Mouse (Mus musculus): Measurements from ENCODE around the gene Copz1. TPM values are rescaled to one million over a fixed set of nuclear protein-coding genes. Genes with fewer than 3 reads are reported as not detected.

Gene Copz1
- polyA plus RNA-seq, 1 experiment from 2014 or later: 155 TPM

- no peaks in the 10 kb centered on the region for H3K36me3 ChIP-seq (ENCODE audit: control insufficient read depth, insufficient read depth)
- H3K9me3 ChIP-seq (replicated peaks; ENCODE audit: control insufficient read depth, low read length): no peaks in the 10 kb centered on the region
- 0 out of 2 replicates have a peak overlapping the region, but pooled peaks have one; percentile 0 for H3K4me3 ChIP-seq (ENCODE audit: low read length)
- no peak overlapping the region for H3K27ac ChIP-seq (ENCODE audit: low read length)
- WGBS: 37% methylated on average over 28 of the region's 28 CpGs
- H3K4me2 ChIP-seq (ENCODE audit: low read depth, low read length): peak overlapping the region; percentile 41; the same call in 1 of the 2 replicates
- no peak for ATAC-seq (replicated peaks; ENCODE audit: extremely low read depth, insufficient read depth, low FRiP score)
- peaks cover 19% of the 10 kb centered on the region for H3K4me1 ChIP-seq (ENCODE audit: control insufficient read depth, insufficient read depth, low read length)
- H3K27me3 ChIP-seq (ENCODE audit: control insufficient read depth, insufficient read depth, low read length): no peaks in the 10 kb centered on the region
- H3K9ac ChIP-seq (ENCODE audit: low read length): peak overlapping the region; percentile 3; the same call in 1 of the 2 replicates
Observed at GRCm38 (mm10) chr15:103308056-103308875, 35.8 kb downstream of the Copz1 start.

GRCm38 (mm10) chr15:103308876-103309580 is 36.5 kb downstream of the Copz1 start:
- H3K9ac ChIP-seq (ENCODE audit: low read length): peak overlapping the region; percentile 3; the same call in 1 of the 2 replicates
- H3K27ac ChIP-seq (ENCODE audit: low read length): no peak overlapping the region
- 0 out of 2 replicates have a peak overlapping the region, but pooled peaks have one; percentile 0 for H3K4me3 ChIP-seq (ENCODE audit: low read length)
- peak overlapping the region; percentile 41; the same call in 1 of the 2 replicates for H3K4me2 ChIP-seq (ENCODE audit: low read depth, low read length)
- H3K36me3 ChIP-seq (ENCODE audit: control insufficient read depth, insufficient read depth): no peaks in the 10 kb centered on the region
- no peaks in the 10 kb centered on the region for H3K9me3 ChIP-seq (replicated peaks; ENCODE audit: control insufficient read depth, low read length)
- H3K4me1 ChIP-seq (ENCODE audit: control insufficient read depth, insufficient read depth, low read length): peaks cover 19% of the 10 kb centered on the region
- 56% methylated on average over 26 of the region's 26 CpGs for WGBS
- no peaks in the 10 kb centered on the region for H3K27me3 ChIP-seq (ENCODE audit: control insufficient read depth, insufficient read depth, low read length)
- ATAC-seq (replicated peaks; ENCODE audit: extremely low read depth, insufficient read depth, low FRiP score): no peak

GRCm38 (mm10) chr15:103310365-103310910 is 37.9 kb downstream of the Copz1 start, which contains the start of gene Gpr84:
Gene Gpr84 (minus strand): TSS chr15:103310612.
- Histone ChIP-seq H3K36me3 (ENCODE audit: control insufficient read depth, insufficient read depth) (no peaks in the 10 kb centered on the region), H3K9ac (ENCODE audit: low read length) (no peak within 1 kb of the TSS), H3K4me3 (ENCODE audit: low read length) (no peak within 1 kb of the TSS), H3K27me3 (ENCODE audit: control insufficient read depth, insufficient read depth, low read length) (no peaks in the 10 kb centered on the region), H3K4me1 (ENCODE audit: control insufficient read depth, insufficient read depth, low read length) (peaks cover 18% of the 10 kb centered on the region), H3K4me2 (ENCODE audit: low read depth, low read length) (no peak within 1 kb of the TSS), H3K9me3 (replicated peaks; ENCODE audit: control insufficient read depth, low read length) (no peaks in the 10 kb centered on the region), H3K27ac (ENCODE audit: low read length) (no peak within 1 kb of the TSS)
- 38% methylated on average over 6 of the region's 6 CpGs for WGBS
- no peak for ATAC-seq (replicated peaks; ENCODE audit: extremely low read depth, insufficient read depth, low FRiP score)

- no peaks in the 10 kb centered on the region for H3K9me3 ChIP-seq (replicated peaks; ENCODE audit: control insufficient read depth, low read length)
- peak overlapping the region; percentile 45; the same call in 1 of the 2 replicates for H3K4me3 ChIP-seq (ENCODE audit: low read length)
- H3K4me2 ChIP-seq (ENCODE audit: low read depth, low read length): peak overlapping the region; percentile 80
- H3K4me1 ChIP-seq (ENCODE audit: control insufficient read depth, insufficient read depth, low read length): peaks cover 19% of the 10 kb centered on the region
- no peaks in the 10 kb centered on the region for H3K36me3 ChIP-seq (ENCODE audit: control insufficient read depth, insufficient read depth)
- H3K9ac ChIP-seq (ENCODE audit: low read length): peak overlapping the region; percentile 53; the same call in 1 of the 2 replicates
- H3K27ac ChIP-seq (ENCODE audit: low read length): no peak overlapping the region
- 18% methylated on average over 18 of the region's 18 CpGs for WGBS
- H3K27me3 ChIP-seq (ENCODE audit: control insufficient read depth, insufficient read depth, low read length): no peaks in the 10 kb centered on the region
- no peak for ATAC-seq (replicated peaks; ENCODE audit: extremely low read depth, insufficient read depth, low FRiP score)
Observed at GRCm38 (mm10) chr15:103313495-103314095, 41.1 kb downstream of the Copz1 start.

- Histone ChIP-seq H3K36me3 (ENCODE audit: control insufficient read depth, insufficient read depth) (no peaks in the 10 kb centered on the region), H3K4me3 (ENCODE audit: low read length) (peak overlapping the region; percentile 45), H3K9ac (ENCODE audit: low read length) (peak overlapping the region; percentile 53), H3K27me3 (ENCODE audit: control insufficient read depth, insufficient read depth, low read length) (no peaks in the 10 kb centered on the region), H3K4me1 (ENCODE audit: control insufficient read depth, insufficient read depth, low read length) (peaks cover 21% of the 10 kb centered on the region), H3K9me3 (replicated peaks; ENCODE audit: control insufficient read depth, low read length) (no peaks in the 10 kb centered on the region), H3K27ac (ENCODE audit: low read length) (no peak overlapping the region), H3K4me2 (ENCODE audit: low read depth, low read length) (peak overlapping the region; percentile 80)
- WGBS: 38% methylated on average over 22 of the region's 22 CpGs
- no peak for ATAC-seq (replicated peaks; ENCODE audit: extremely low read depth, insufficient read depth, low FRiP score)
Observed at GRCm38 (mm10) chr15:103314181-103314580, 41.7 kb downstream of the Copz1 start.

- Histone ChIP-seq H3K4me1 (ENCODE audit: control insufficient read depth, insufficient read depth, low read length) (peaks cover 21% of the 10 kb centered on the region), H3K27me3 (ENCODE audit: control insufficient read depth, insufficient read depth, low read length) (no peaks in the 10 kb centered on the region), H3K9me3 (replicated peaks; ENCODE audit: control insufficient read depth, low read length) (no peaks in the 10 kb centered on the region), H3K36me3 (ENCODE audit: control insufficient read depth, insufficient read depth) (no peaks in the 10 kb centered on the region), H3K4me2 (ENCODE audit: low read depth, low read length) (peak overlapping the region; percentile 80), H3K27ac (ENCODE audit: low read length) (no peak overlapping the region), H3K9ac (ENCODE audit: low read length) (peak overlapping the region; percentile 60), H3K4me3 (ENCODE audit: low read length) (peak overlapping the region; percentile 45)
- 16% methylated on average over 18 of the region's 18 CpGs for WGBS
- ATAC-seq (replicated peaks; ENCODE audit: extremely low read depth, insufficient read depth, low FRiP score): peak; percentile 45; the same call in 1 of the 2 replicates
Observed at GRCm38 (mm10) chr15:103315011-103315502, 42.5 kb downstream of the Copz1 start.

GRCm38 (mm10) chr15:103315979-103316776 is 43.7 kb downstream of the Copz1 start:
- ATAC-seq (replicated peaks; ENCODE audit: extremely low read depth, insufficient read depth, low FRiP score): no peak
- no peak overlapping the region for H3K27ac ChIP-seq (ENCODE audit: low read length)
- 65% methylated on average over 10 of the region's 10 CpGs for WGBS
- H3K4me2 ChIP-seq (ENCODE audit: low read depth, low read length): no peak overlapping the region
- H3K9me3 ChIP-seq (replicated peaks; ENCODE audit: control insufficient read depth, low read length): no peaks in the 10 kb centered on the region
- no peak overlapping the region for H3K4me3 ChIP-seq (ENCODE audit: low read length)
- H3K9ac ChIP-seq (ENCODE audit: low read length): no peak overlapping the region
- H3K27me3 ChIP-seq (ENCODE audit: control insufficient read depth, insufficient read depth, low read length): no peaks in the 10 kb centered on the region
- H3K4me1 ChIP-seq (ENCODE audit: control insufficient read depth, insufficient read depth, low read length): peaks cover 24% of the 10 kb centered on the region
- H3K36me3 ChIP-seq (ENCODE audit: control insufficient read depth, insufficient read depth): no peaks in the 10 kb centered on the region

- H3K4me1 ChIP-seq (ENCODE audit: control insufficient read depth, insufficient read depth, low read length): peaks cover 31% of the 10 kb centered on the region
- H3K9me3 ChIP-seq (replicated peaks; ENCODE audit: control insufficient read depth, low read length): no peaks in the 10 kb centered on the region
- ATAC-seq (replicated peaks; ENCODE audit: extremely low read depth, insufficient read depth, low FRiP score): no peak
- H3K27me3 ChIP-seq (ENCODE audit: control insufficient read depth, insufficient read depth, low read length): no peaks in the 10 kb centered on the region
- H3K4me2 ChIP-seq (ENCODE audit: low read depth, low read length): no peak overlapping the region
- no peak overlapping the region for H3K27ac ChIP-seq (ENCODE audit: low read length)
- H3K4me3 ChIP-seq (ENCODE audit: low read length): no peak overlapping the region
- H3K36me3 ChIP-seq (ENCODE audit: control insufficient read depth, insufficient read depth): no peaks in the 10 kb centered on the region
- no peak overlapping the region for H3K9ac ChIP-seq (ENCODE audit: low read length)
Observed at GRCm38 (mm10) chr15:103317120-103317519, 44.6 kb downstream of the Copz1 start.
